Mouse (Mus musculus): ENCODE results near the gene Mad2l2. TPM values are rescaled to one million over a fixed set of nuclear protein-coding genes. Genes with fewer than 3 reads are reported as not detected.
"Not testable (repeated sequence)": the region's sequence is repeated elsewhere in the genome, so short reads cannot be mapped to it uniquely, and the experiment has no call there.

The Mad2l2 gene
- polyA plus RNA-seq, 1 experiment = 36.0 TPM

DNA sequence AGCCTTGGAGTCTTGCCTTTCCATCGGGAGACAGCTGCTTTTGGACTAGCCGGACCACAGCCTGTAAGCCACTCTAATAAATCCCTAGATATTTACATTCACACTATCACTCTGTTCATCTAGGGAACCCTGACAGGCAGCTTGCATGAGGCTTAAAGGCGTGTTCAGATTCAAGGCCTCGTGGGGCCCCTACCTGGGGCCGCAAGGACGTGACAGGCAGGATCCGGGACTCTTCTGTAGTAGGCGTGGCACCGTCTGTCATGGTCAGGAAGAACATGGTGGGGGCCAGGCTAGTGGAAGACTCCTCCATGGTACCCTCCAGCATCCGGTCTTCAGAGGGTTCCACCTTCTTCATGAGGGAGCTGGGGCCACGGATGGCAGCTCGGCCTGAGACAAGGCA lies 17.7 kb upstream of the Mad2l2 start:
- no peak overlapping the region for H3K4me3 ChIP-seq (replicated peaks; ENCODE audit: insufficient read depth, low read depth, low read length)
- WGBS = 88% methylated on average over 12 of the region's 12 CpGs
- TF ChIP-seq POLR2A (IDR thresholded peaks at IDR 0.05; ENCODE audit: borderline replicate concordance, insufficient read depth, low read length) (no peak), CTCF (IDR thresholded peaks at IDR 0.05; ENCODE audit: borderline replicate concordance, insufficient read depth, low read depth, low read length) (no peak)

DNA sequence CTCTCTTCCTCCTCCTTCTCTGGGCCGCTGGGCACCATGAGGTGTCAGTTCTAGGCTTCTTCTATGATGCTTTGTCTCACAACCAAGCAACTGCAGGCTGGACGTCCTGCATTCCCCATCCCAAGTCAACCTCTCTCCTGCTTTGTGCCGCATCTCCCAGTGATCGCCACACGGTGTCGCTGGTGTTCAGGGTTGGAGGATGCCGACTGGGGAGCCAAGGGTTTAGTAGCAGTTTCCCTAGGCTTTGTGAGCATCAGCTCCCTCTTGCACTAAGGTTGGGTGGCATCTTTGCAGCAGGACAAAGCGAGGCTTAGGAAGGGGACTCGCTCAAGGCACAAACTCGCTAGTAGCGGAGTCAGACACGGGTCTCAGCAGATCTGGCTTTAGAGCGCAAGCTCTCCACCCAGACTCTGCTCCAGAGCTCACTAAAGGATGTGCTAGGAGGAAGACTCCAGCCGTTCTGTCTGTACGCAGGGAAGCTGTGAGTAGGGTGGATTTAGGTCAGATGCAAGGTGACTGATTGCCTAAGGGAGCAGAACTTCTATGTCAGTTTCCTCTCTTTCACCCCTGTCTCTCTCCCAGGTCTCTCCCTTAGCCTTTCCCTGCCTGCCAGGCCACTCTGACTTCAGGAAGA lies 15.3 kb upstream of the Mad2l2 start:
- no peak overlapping the region for H3K27ac ChIP-seq (ENCODE audit: insufficient read depth, low read length)
- DNase-seq = peak; percentile 79 to 90
- peak overlapping the region; percentile 3 for H3K4me3 ChIP-seq (replicated peaks; ENCODE audit: insufficient read depth, low read depth, low read length)
- WGBS = 7% methylated on average over 15 of the region's 15 CpGs
- TF ChIP-seq CTCF (IDR thresholded peaks at IDR 0.05; ENCODE audit: borderline replicate concordance, insufficient read depth, low read depth, low read length) (peak; percentile 99), POLR2A (IDR thresholded peaks at IDR 0.05; ENCODE audit: borderline replicate concordance, insufficient read depth, low read length) (no peak)
- no peaks in the 10 kb centered on the region for H3K27me3 ChIP-seq (ENCODE audit: control insufficient read depth, insufficient read depth, low read length)
- H3K4me1 ChIP-seq (ENCODE audit: control insufficient read depth, insufficient read depth, low read length) = no peaks in the 10 kb centered on the region

More for the DNA sequence above, 17.7 kb upstream of the Mad2l2 start:
- Histone ChIP-seq H3K4me1 (ENCODE audit: control insufficient read depth, insufficient read depth, low read length) (peaks cover 11% of the 10 kb centered on the region), H3K27ac (ENCODE audit: insufficient read depth, low read length) (no peak overlapping the region), H3K27me3 (ENCODE audit: control insufficient read depth, insufficient read depth, low read length) (no peaks in the 10 kb centered on the region)
- no peak for DNase-seq

DNA sequence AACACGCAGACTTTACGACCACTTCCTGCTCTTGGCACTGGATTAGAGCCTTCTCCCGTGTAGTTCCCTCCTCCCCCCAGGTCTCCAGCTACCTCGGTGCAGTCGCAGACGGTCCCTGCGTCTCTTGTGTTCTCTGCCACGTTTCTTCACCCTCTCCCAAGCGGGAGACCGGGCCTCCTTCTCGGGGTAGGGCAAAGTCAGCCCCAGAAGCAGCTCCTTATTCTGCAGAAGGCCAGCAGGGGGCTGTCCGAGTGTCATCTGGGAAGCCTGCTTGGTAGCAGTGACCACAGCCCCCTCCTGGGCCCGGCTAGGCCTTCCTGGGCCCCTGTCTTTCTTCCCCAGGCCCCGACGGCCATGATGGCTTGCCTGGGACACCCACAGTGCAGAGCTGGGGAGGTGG lies 14.7 kb upstream of the Mad2l2 start:
- DNase-seq = peak in 1 of 2 experiments; percentile 31
- Histone ChIP-seq H3K4me1 (ENCODE audit: control insufficient read depth, insufficient read depth, low read length) (no peaks in the 10 kb centered on the region), H3K27me3 (ENCODE audit: control insufficient read depth, insufficient read depth, low read length) (no peaks in the 10 kb centered on the region), H3K27ac (ENCODE audit: insufficient read depth, low read length) (no peak overlapping the region), H3K4me3 (replicated peaks; ENCODE audit: insufficient read depth, low read depth, low read length) (no peak overlapping the region)
- TF ChIP-seq CTCF (IDR thresholded peaks at IDR 0.05; ENCODE audit: borderline replicate concordance, insufficient read depth, low read depth, low read length) (no peak), POLR2A (IDR thresholded peaks at IDR 0.05; ENCODE audit: borderline replicate concordance, insufficient read depth, low read length) (no peak)
- WGBS = 18% methylated on average over 15 of the region's 15 CpGs

DNA sequence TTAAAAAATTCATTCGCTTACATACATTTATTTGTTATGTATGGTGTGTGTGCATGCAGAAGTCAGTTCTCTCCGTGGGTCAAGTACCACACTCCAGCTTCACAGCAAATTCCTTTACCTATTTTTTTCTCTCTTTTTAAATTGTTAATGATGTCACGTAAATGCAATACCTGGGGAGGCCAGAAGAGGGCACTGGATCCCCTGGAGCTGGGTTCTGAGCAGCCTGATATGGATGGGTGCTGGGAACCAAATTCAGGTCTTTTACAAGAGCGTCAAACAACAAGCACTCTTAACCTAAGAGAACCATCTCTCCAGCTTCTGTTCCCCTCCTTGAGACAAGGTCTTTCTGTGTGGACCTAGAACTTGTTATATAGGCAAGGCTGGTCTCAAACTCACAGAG lies 13.5 kb upstream of the Mad2l2 start:
- H3K4me1 ChIP-seq (ENCODE audit: control insufficient read depth, insufficient read depth, low read length) = peaks cover 5% of the 10 kb centered on the region; the same call in 1 of the 2 replicates
- 88% methylated on average over 4 of the region's 4 CpGs for WGBS
- H3K27me3 ChIP-seq (ENCODE audit: control insufficient read depth, insufficient read depth, low read length) = no peaks in the 10 kb centered on the region
- H3K4me3 ChIP-seq (replicated peaks; ENCODE audit: insufficient read depth, low read depth, low read length) = no peak overlapping the region
- no peak overlapping the region for H3K27ac ChIP-seq (ENCODE audit: insufficient read depth, low read length)
- DNase-seq = no peak
- TF ChIP-seq CTCF (IDR thresholded peaks at IDR 0.05; ENCODE audit: borderline replicate concordance, insufficient read depth, low read depth, low read length) (peak; percentile 25; the same call in 1 of the 2 replicates), POLR2A (IDR thresholded peaks at IDR 0.05; ENCODE audit: borderline replicate concordance, insufficient read depth, low read length) (no peak)

DNA sequence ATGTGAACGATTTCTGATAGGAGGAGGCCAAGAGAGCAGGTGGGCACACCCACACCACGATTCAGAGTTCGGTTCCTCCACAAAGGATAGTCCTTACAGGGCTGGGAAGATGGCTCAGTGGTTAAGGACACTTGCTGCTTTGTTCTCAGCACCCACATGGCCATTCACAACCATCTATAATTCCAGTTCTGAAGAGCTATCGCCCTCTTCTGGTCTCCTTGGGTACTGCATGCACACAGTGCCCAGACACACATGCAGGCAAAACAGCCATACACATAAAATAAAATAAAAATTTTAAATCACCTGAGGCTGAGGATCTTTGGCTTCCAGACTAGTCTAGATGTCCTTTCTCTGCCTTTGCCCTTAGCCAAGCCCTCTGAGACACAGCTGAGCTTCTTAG lies 12.8 kb upstream of the Mad2l2 start:
- WGBS = 75% methylated on average over 4 of the region's 4 CpGs
- TF ChIP-seq CTCF (IDR thresholded peaks at IDR 0.05; ENCODE audit: borderline replicate concordance, insufficient read depth, low read depth, low read length) (peak; percentile 19; the same call in 1 of the 2 replicates), POLR2A (IDR thresholded peaks at IDR 0.05; ENCODE audit: borderline replicate concordance, insufficient read depth, low read length) (no peak)
- peaks cover 10% of the 10 kb centered on the region for H3K4me1 ChIP-seq (ENCODE audit: control insufficient read depth, insufficient read depth, low read length)
- no peak overlapping the region for H3K27ac ChIP-seq (ENCODE audit: insufficient read depth, low read length)
- no peak for DNase-seq
- H3K4me3 ChIP-seq (replicated peaks; ENCODE audit: insufficient read depth, low read depth, low read length) = no peak overlapping the region
- H3K27me3 ChIP-seq (ENCODE audit: control insufficient read depth, insufficient read depth, low read length) = no peaks in the 10 kb centered on the region

DNA sequence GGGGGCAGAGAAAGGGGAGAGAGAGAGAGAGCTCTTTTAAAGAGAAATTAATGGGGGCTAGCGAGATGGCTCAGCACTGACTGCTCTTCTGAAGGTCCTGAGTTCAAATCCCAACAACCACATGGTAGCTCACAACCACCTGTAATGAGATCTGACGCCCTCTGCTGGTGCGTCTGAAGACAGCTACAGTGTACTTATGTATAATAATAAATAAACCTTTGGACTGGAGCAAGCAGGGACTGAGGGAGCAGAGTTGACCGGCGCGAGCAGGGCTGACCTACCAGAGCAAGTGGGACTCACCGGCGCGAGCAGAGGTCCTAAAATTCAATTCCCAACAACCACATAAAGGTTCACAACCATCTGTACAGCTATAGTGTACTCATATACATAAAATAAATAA lies 10.6 kb upstream of the Mad2l2 start:
- WGBS = 91% methylated on average over 9 of the region's 9 CpGs

DNA sequence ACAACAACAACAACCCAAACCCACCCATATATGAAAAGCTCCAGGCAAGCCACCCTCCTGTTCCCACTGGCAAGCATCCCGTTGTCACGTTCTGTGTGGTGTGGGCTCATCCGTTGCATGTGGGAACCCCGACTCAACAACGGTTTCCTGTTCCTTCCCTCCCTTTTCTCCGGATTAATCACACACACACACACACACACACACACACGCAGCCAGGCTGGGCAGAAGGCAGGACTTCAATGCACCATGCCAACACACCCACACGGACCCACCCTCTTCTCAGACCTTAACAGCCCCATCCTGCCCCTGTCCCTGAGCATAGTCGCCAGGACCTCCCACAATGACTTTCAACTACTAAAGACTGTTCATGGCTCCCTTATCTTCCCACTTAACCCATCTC lies 9.6 kb upstream of the Mad2l2 start:
- H3K27ac ChIP-seq (ENCODE audit: insufficient read depth, low read length) = no peak overlapping the region

More for the DNA sequence above, 10.6 kb upstream of the Mad2l2 start:
- H3K4me1 ChIP-seq (ENCODE audit: control insufficient read depth, insufficient read depth, low read length) = peaks cover 12% of the 10 kb centered on the region
- H3K27ac ChIP-seq (ENCODE audit: insufficient read depth, low read length); DNase-seq; H3K27me3 ChIP-seq (ENCODE audit: control insufficient read depth, insufficient read depth, low read length); H3K4me3 ChIP-seq (replicated peaks; ENCODE audit: insufficient read depth, low read depth, low read length): not testable (repeated sequence)

DNA sequence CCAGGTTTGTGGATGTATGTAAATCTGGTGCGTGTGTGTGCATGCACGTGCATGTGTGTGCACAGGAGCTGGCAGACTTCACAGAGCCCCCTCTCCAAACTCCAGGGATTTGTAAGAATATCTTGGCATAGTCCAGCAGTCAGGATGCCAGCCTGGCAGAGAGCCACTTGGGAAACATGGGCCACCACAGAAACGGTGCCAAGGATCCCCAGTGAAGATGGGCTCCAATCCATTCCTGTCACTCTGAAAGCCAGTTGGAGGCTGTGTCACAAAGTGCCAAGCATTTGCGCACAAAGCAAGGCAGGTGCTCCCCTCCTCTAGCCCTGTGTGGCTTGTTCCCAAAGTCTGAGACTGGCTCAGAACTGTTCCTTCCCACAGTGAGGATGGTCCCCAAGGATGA lies 8.8 kb upstream of the Mad2l2 start:
- no peak overlapping the region for H3K4me3 ChIP-seq (replicated peaks; ENCODE audit: insufficient read depth, low read depth, low read length)
- DNase-seq = peak; percentile 56 to 72
- WGBS = 17% methylated on average over 4 of the region's 4 CpGs
- H3K27ac ChIP-seq (ENCODE audit: insufficient read depth, low read length) = no peak overlapping the region
- H3K4me1 ChIP-seq (ENCODE audit: control insufficient read depth, insufficient read depth, low read length) = peaks cover 12% of the 10 kb centered on the region
- no peak for TF ChIP-seq POLR2A (IDR thresholded peaks at IDR 0.05; ENCODE audit: borderline replicate concordance, insufficient read depth, low read length)
- TF ChIP-seq CTCF (IDR thresholded peaks at IDR 0.05; ENCODE audit: borderline replicate concordance, insufficient read depth, low read depth, low read length) = no peak
- no peaks in the 10 kb centered on the region for H3K27me3 ChIP-seq (ENCODE audit: control insufficient read depth, insufficient read depth, low read length)

More for the DNA sequence above, 9.6 kb upstream of the Mad2l2 start:
- Histone ChIP-seq H3K4me3 (replicated peaks; ENCODE audit: insufficient read depth, low read depth, low read length) (no peak overlapping the region), H3K4me1 (ENCODE audit: control insufficient read depth, insufficient read depth, low read length) (peaks cover 12% of the 10 kb centered on the region), H3K27me3 (ENCODE audit: control insufficient read depth, insufficient read depth, low read length) (no peaks in the 10 kb centered on the region)
- WGBS = 53% methylated on average over 9 of the region's 9 CpGs
- TF ChIP-seq CTCF (IDR thresholded peaks at IDR 0.05; ENCODE audit: borderline replicate concordance, insufficient read depth, low read depth, low read length) = no peak
- no peak for TF ChIP-seq POLR2A (IDR thresholded peaks at IDR 0.05; ENCODE audit: borderline replicate concordance, insufficient read depth, low read length)
- DNase-seq = no peak

Data from cerebellum, adult 2 months (tissue).